Mouse (Mus musculus): ENCODE measurements around the gene Pygm. TPM values are rescaled to one million over a fixed set of nuclear protein-coding genes. Genes with fewer than 3 reads are reported as not detected.

Pygm gene
- polyA plus RNA-seq, 1 experiment from 2014 or later: 4.7 TPM

DNA sequence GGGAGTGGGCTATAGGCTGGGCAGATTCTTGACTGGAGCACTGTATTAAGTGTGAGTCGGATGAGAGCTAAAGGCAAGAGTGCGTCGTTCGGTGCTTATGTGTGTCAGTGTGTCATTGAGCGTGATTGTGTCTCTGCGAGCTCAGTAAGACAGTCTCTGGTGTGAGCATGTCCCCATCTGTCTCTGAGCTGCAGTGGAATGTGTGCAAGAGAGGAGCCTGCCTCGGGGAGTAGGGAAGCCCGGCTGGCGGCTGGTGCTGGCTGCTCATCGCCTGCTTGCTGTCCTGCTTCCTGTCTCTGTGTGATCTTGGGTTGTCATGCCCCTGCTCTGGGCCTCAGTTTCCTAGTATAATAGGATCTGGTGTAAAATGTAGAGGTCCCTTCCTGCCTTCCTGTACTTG, 58.8 kb downstream of the Pygm start:
- H3K27ac ChIP-seq: no peak overlapping the region
- no peaks in the 10 kb centered on the region for H3K27me3 ChIP-seq (replicated peaks)
- H3K4me2 ChIP-seq (replicated peaks): no peak overlapping the region
- 74% methylated on average over 10 of the region's 10 CpGs for WGBS
- no peak overlapping the region for H3K4me3 ChIP-seq
- peaks cover 41% of the 10 kb centered on the region for H3K4me1 ChIP-seq
- no peaks in the 10 kb centered on the region for H3K36me3 ChIP-seq
- ATAC-seq (ENCODE audit: low FRiP score, low read depth): no peak
- H3K9ac ChIP-seq: no peak overlapping the region
- no peaks in the 10 kb centered on the region for H3K9me3 ChIP-seq

DNA sequence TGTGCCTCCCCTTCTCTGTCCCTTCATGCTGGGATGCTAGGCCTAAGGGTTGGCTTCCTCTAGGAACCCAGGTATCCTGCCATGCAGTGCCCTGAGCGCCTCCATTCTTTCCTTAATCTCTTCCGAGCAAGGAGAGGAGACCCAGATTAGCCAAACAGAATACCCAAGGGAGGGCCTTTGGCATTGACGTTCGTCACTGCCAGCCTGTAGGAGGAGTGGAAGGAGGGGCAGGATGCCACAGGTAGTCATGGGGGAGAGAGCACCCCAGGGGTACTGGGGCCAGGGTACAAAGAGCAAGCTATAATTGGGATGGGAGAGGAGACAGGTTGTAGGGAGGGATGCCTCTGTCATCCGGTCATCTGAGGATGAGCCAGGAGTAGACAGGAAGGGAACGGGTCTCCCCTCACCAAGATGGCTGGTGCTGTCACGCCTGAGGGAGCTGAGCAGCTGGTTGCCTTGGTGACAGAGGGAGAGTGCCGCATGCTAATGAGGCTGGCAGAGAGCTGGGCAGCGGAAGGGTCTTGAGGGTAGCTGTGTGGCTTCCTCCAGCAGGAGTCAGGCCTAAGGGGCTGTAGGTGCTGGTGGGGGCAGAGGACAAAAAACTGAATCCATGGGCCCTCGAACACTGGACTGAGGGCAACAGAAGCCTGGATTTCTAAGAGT, 61.7 kb downstream of the Pygm start:
- Histone ChIP-seq H3K4me1 (peaks cover 50% of the 10 kb centered on the region), H3K36me3 (0 out of 2 replicates have a peak, but pooled peaks cover 2% of the 10 kb centered on the region), H3K9ac (no peak overlapping the region), H3K4me3 (peak overlapping the region; percentile 9; the same call in 1 of the 2 replicates), H3K27me3 (replicated peaks) (no peaks in the 10 kb centered on the region; the same call in 1 of the 2 replicates), H3K9me3 (no peaks in the 10 kb centered on the region), H3K27ac (peak overlapping the region; percentile 65; the same call in 1 of the 2 replicates), H3K4me2 (replicated peaks) (peak overlapping the region; percentile 50)
- peak; percentile 93 for ATAC-seq (ENCODE audit: low FRiP score, low read depth)
- 13% methylated on average over 10 of the region's 10 CpGs for WGBS

- Histone ChIP-seq H3K27ac (peak overlapping the region; percentile 65; the same call in 1 of the 2 replicates), H3K27me3 (replicated peaks) (no peaks in the 10 kb centered on the region; the same call in 1 of the 2 replicates), H3K9ac (no peak overlapping the region), H3K4me2 (replicated peaks) (peak overlapping the region; percentile 50), H3K4me1 (peaks cover 55% of the 10 kb centered on the region), H3K4me3 (no peak overlapping the region), H3K36me3 (0 out of 2 replicates have a peak, but pooled peaks cover 2% of the 10 kb centered on the region), H3K9me3 (no peaks in the 10 kb centered on the region)
- ATAC-seq (ENCODE audit: low FRiP score, low read depth): 0 out of 2 replicates have a peak, but pooled peaks have one; percentile 18
- WGBS: 59% methylated on average over 7 of the region's 7 CpGs
These were observed 62.7 kb downstream of the Pygm start for GRCm38 (mm10) chr19:6446736-6447437.

Small RNAs within 50 kb of the gene (microRNA-seq; reads per million reads assigned to microRNA genes)
- 0.66 reads per million for gene Mir6989

Other genes starting within 250 kb of the Pygm start
- not detected in 2 replicates for gene Batf2, start 243.4 kb upstream of the Pygm start, polyA plus RNA-seq (2016; fragmentation: Nextera tagmentation; extraction: Ambion mirVana)
- 100 and 102 TPM in 2 replicates for gene Arl2, start 242.9 kb upstream of the Pygm start, polyA plus RNA-seq (2016; fragmentation: Nextera tagmentation; extraction: Ambion mirVana)
- gene Majin, start 200.0 kb upstream of the Pygm start, polyA plus RNA-seq (2016; fragmentation: Nextera tagmentation; extraction: Ambion mirVana): not detected in 2 replicates
- not detected in 2 replicates for gene Gpha2, start 158.0 kb upstream of the Pygm start, polyA plus RNA-seq (2016; fragmentation: Nextera tagmentation; extraction: Ambion mirVana)
- gene Ppp2r5b, start 148.5 kb upstream of the Pygm start, polyA plus RNA-seq (2016; fragmentation: Nextera tagmentation; extraction: Ambion mirVana): 77.8 and 82.8 TPM in 2 replicates
- 13.8 and 14.7 TPM in 2 replicates for gene Atg2a, start 142.7 kb upstream of the Pygm start, polyA plus RNA-seq (2016; fragmentation: Nextera tagmentation; extraction: Ambion mirVana)
- 87.2 and 96.4 TPM in 2 replicates for gene Ehd1, start 107.7 kb upstream of the Pygm start, polyA plus RNA-seq (2016; fragmentation: Nextera tagmentation; extraction: Ambion mirVana)
- 0.27 and 0.60 TPM in 2 replicates for gene Cdc42bpg, start 77.9 kb upstream of the Pygm start, polyA plus RNA-seq (2016; fragmentation: Nextera tagmentation; extraction: Ambion mirVana)
- 93.3 and 93.5 TPM in 2 replicates for gene Men1, start 49.4 kb upstream of the Pygm start, polyA plus RNA-seq (2016; fragmentation: Nextera tagmentation; extraction: Ambion mirVana)
- gene Map4k2, start 43.3 kb upstream of the Pygm start, polyA plus RNA-seq (2016; fragmentation: Nextera tagmentation; extraction: Ambion mirVana): 16.0 and 18.4 TPM in 2 replicates
- 171 TPM in 2 replicates for gene Sf1, start 20.7 kb upstream of the Pygm start, polyA plus RNA-seq (2016; fragmentation: Nextera tagmentation; extraction: Ambion mirVana)
- gene Rasgrp2, start 14.9 kb downstream of the Pygm start, polyA plus RNA-seq (2016; fragmentation: Nextera tagmentation; extraction: Ambion mirVana): 26.4 and 28.3 TPM in 2 replicates
- 31.2 and 32.9 TPM in 2 replicates for gene Nrxn2, start 34.3 kb downstream of the Pygm start, polyA plus RNA-seq (2016; fragmentation: Nextera tagmentation; extraction: Ambion mirVana)
- not detected in 2 replicates for gene Slc22a12, start 158.6 kb downstream of the Pygm start, polyA plus RNA-seq (2016; fragmentation: Nextera tagmentation; extraction: Ambion mirVana)

Measured in neural tube, embryonic 12.5 days (tissue).